Mouse (Mus musculus) spleen, embryonic (tissue): ENCODE results near the gene Pglyrp4.
"Not testable (repeated sequence)": the region's sequence is repeated elsewhere in the genome, so short reads cannot be mapped to it uniquely, and the experiment has no call there.

ENCODE experiments used
- CTCF ChIA-PET: fragments of 350-600 bp; sonication (Branson Sonifier 250); formaldehyde crosslinking; loops from one replicate; lab custom pipeline; 2022; lab: Charles Lee

The Pglyrp4 gene

GRCm38 (mm10) chr3:90726606-90727005 lies at the start of gene Pglyrp4:
Gene Pglyrp4, plus strand, starts transcription at chr3:90726906.
- CTCF ChIA-PET = no interaction called here

GRCm38 (mm10) chr3:90678656-90679055 lies 48.0 kb upstream of the Pglyrp4 start:
- CTCF ChIA-PET = no interaction called here

GRCm38 (mm10) chr3:90683929-90684328 lies 42.8 kb upstream of the Pglyrp4 start:
- CTCF ChIA-PET = no interaction called here

- CTCF ChIA-PET = no interaction called here
Observed at GRCm38 (mm10) chr3:90686835-90687234, 39.9 kb upstream of the Pglyrp4 start.

GRCm38 (mm10) chr3:90693496-90693895 lies 33.2 kb upstream of the Pglyrp4 start:
- CTCF ChIA-PET = no interaction called here

- CTCF ChIA-PET = no interaction called here
Observed at GRCm38 (mm10) chr3:90695613-90696012, 31.1 kb upstream of the Pglyrp4 start, which contains the start of gene S100a9. Gene S100a9, minus strand, starts transcription at chr3:90695721.

GRCm38 (mm10) chr3:90702244-90702643 lies 24.5 kb upstream of the Pglyrp4 start:
- CTCF ChIA-PET = no interaction called here

- CTCF ChIA-PET = interaction anchor here (0.6 kb wide), 1 partner anchor 332 kb away, joined by 4 read pairs; no protein-coding TSS in a partner anchor
Observed at GRCm38 (mm10) chr3:90708523-90709202, 18.0 kb upstream of the Pglyrp4 start.

GRCm38 (mm10) chr3:90709591-90710460 lies 16.9 kb upstream of the Pglyrp4 start:
- CTCF ChIA-PET = interaction anchor here (0.7 kb wide), 1 partner anchor 125 kb away, joined by 3 read pairs; no protein-coding TSS in a partner anchor

- CTCF ChIA-PET = no interaction called here
Observed at GRCm38 (mm10) chr3:90749658-90750057, 23.0 kb downstream of the Pglyrp4 start.

- CTCF ChIA-PET = not testable (repeated sequence)
Observed at GRCm38 (mm10) chr3:90777776-90778175, 51.1 kb downstream of the Pglyrp4 start, which contains the start of gene Gm5849. Gene Gm5849, minus strand, starts transcription at chr3:90777876.
